Comparison of ENCODE assay signal across 16 mouse cellular contexts in genomic region chr7:131722783-131723575, GRCm38 (mm10).
DNase-seq lines count a peak whose midpoint lies in the region; ATAC-seq lines count a peak whose summit lies in the region.
"Had no signal": no experiment of that assay in that cellular context is flagged by ENCODE, and none has a peak within 500 bp of the region (broad histone marks: within the 10 kb centered on the region; RNA-seq: fewer than 3 reads in every experiment).

No protein-coding gene starts in this region.

- no peak overlapping the region for H3K4me3 ChIP-seq in hindbrain, embryonic 13.5 days
- no peak overlapping the region for H3K4me3 ChIP-seq in midbrain, embryonic 12.5 days
- H3K4me3 ChIP-seq: embryonic facial prominence, embryonic 15.5 days; gastrocnemius, adult 2 months; heart, embryonic 10.5 days; layer of hippocampus, adult 2 months had no signal

- ATAC-seq in hindbrain, embryonic 13.5 days (ENCODE audit: low FRiP score): no peak
- ATAC-seq in midbrain, embryonic 12.5 days (ENCODE audit: low FRiP score, low read depth): peak; percentile 66; the same call in 1 of the 2 replicates
- ATAC-seq: liver, postnatal 0 days had no signal

- no peaks in the 10 kb centered on the region for H3K9me3 ChIP-seq in hindbrain, embryonic 13.5 days
- no peaks in the 10 kb centered on the region for H3K9me3 ChIP-seq in midbrain, embryonic 12.5 days
- H3K9me3 ChIP-seq: embryonic facial prominence, embryonic 15.5 days; heart, embryonic 10.5 days had no signal

- 12% methylated on average over 9 of the region's 9 CpGs for WGBS in hindbrain, embryonic 13.5 days
- 6% methylated on average over 9 of the region's 9 CpGs for WGBS in midbrain, embryonic 12.5 days

- peaks cover 28% of the 10 kb centered on the region for H3K4me1 ChIP-seq in hindbrain, embryonic 13.5 days (replicated peaks)
- H3K4me1 ChIP-seq in midbrain, embryonic 12.5 days: peaks cover 17% of the 10 kb centered on the region

- peak; percentile 53 for DNase-seq in embryo, embryonic 11 days
- DNase-seq in embryo, embryonic 10 days (ENCODE audit: low spot score): no peak
- no peak for DNase-seq in urinary bladder, postnatal 4 days (ENCODE audit: low spot score in 2 of 2)
- no peak for DNase-seq in adrenal gland, postnatal 4 days (ENCODE audit: low spot score in 2 of 2)
- no peak for DNase-seq in urinary bladder, postnatal 25 days (ENCODE audit: low spot score)
- no peak for DNase-seq in frontal cortex, postnatal 10 days (ENCODE audit: low spot score in 2 of 2)
- DNase-seq: adrenal gland, postnatal 25 days; cerebellum, adult 18-20 months; gastrocnemius, adult 2 months; left cerebral cortex, postnatal 4 days; liver, postnatal 0 days had no signal

- peak overlapping the region; percentile 35; the same call in 1 of the 2 replicates for H3K4me2 ChIP-seq in hindbrain, embryonic 13.5 days
- H3K4me2 ChIP-seq in midbrain, embryonic 12.5 days (replicated peaks): peak overlapping the region; percentile 37
- H3K4me2 ChIP-seq: embryonic facial prominence, embryonic 15.5 days had no signal

- no peak overlapping the region for H3K27ac ChIP-seq in hindbrain, embryonic 13.5 days
- H3K27ac ChIP-seq in midbrain, embryonic 12.5 days (replicated peaks): no peak overlapping the region
- H3K27ac ChIP-seq: embryonic facial prominence, embryonic 15.5 days; gastrocnemius, adult 2 months; heart, embryonic 10.5 days; layer of hippocampus, adult 2 months had no signal

- peak overlapping the region; percentile 60; the same call in 1 of the 2 replicates for H3K9ac ChIP-seq in hindbrain, embryonic 13.5 days
- H3K9ac ChIP-seq in midbrain, embryonic 12.5 days (replicated peaks): no peak overlapping the region
- H3K9ac ChIP-seq: embryonic facial prominence, embryonic 15.5 days; liver, postnatal 0 days had no signal

- peaks cover 23% of the 10 kb centered on the region for H3K27me3 ChIP-seq in hindbrain, embryonic 13.5 days
- peaks cover 46% of the 10 kb centered on the region for H3K27me3 ChIP-seq in midbrain, embryonic 12.5 days

- no peaks in the 10 kb centered on the region for H3K36me3 ChIP-seq in hindbrain, embryonic 13.5 days
- H3K36me3 ChIP-seq in midbrain, embryonic 12.5 days: no peaks in the 10 kb centered on the region
- H3K36me3 ChIP-seq: embryonic facial prominence, embryonic 15.5 days; heart, embryonic 10.5 days had no signal
